In the genomic region with DNA sequence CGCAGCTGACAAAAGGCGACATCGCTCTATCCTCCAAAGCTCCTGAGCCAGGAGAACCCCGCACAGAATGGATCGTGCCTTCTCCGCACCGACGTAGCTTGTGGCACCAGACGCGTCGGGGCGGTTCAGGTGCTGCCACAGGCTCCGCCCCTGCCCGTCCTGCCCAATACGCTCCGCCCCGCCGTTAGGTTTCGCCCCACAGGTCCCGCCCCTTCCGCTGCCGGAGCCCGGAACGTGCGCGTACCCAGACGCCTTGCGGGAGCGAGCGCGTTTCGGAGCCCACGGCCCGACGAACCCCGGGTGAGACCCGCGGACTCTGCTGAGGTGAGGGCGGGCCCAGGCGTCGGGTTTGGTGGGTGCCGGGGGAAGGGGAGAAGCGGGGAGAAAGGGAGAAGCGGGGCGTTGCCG, we compare ENCODE assay signal across 7 mouse cellular contexts. TPM values are rescaled to one million over a fixed set of nuclear protein-coding genes. Genes with fewer than 3 reads are reported as not detected.
DNase-seq lines count a peak whose midpoint lies in the region; ATAC-seq lines count a peak whose summit lies in the region.

A gene (plus strand): TSS at position 246 of the 408 bp plus-strand sequence.

- peak within 1 kb of the TSS; percentile 83 for H3K4me2 ChIP-seq in embryonic facial prominence, embryonic 12.5 days (replicated peaks)
- H3K4me2 ChIP-seq in limb, embryonic 11.5 days (ENCODE audit: low read depth, severe bottlenecking): peak within 1 kb of the TSS; percentile 75
- peak within 1 kb of the TSS; percentile 86 for H3K4me2 ChIP-seq in midbrain, embryonic 14.5 days (ENCODE audit: low read length)

- DNase-seq in adrenal gland, postnatal 25 days: peak; percentile 98
- peak; percentile 99 for DNase-seq in heart, adult 11 months
- peak; percentile 95 for DNase-seq in kidney, adult 18-20 months
- DNase-seq in limb, embryonic 11.5 days (ENCODE audit: low spot score): peak; percentile 97
- DNase-seq in midbrain, embryonic 14.5 days: peak; percentile 98
- peak; percentile 92 to 97 for DNase-seq in spleen, adult 18-20 months

- peak within 1 kb of the TSS; percentile 97 for H3K4me3 ChIP-seq in embryonic facial prominence, embryonic 12.5 days
- H3K4me3 ChIP-seq in limb, embryonic 11.5 days (ENCODE audit: low read depth, low read length): peak within 1 kb of the TSS; percentile 89
- H3K4me3 ChIP-seq in midbrain, embryonic 14.5 days (replicated peaks; ENCODE audit: low read depth, low read length): peak within 1 kb of the TSS; percentile 85

- peaks cover 10% of the 10 kb centered on the region; the same call in 1 of the 2 replicates for H3K4me1 ChIP-seq in embryonic facial prominence, embryonic 12.5 days
- peaks cover 5% of the 10 kb centered on the region for H3K4me1 ChIP-seq in limb, embryonic 11.5 days (ENCODE audit: control insufficient read depth, insufficient read depth, low read length)
- peaks cover 14% of the 10 kb centered on the region for H3K4me1 ChIP-seq in midbrain, embryonic 14.5 days (ENCODE audit: control insufficient read depth, insufficient read depth, low read length)

- no peaks in the 10 kb centered on the region for H3K27me3 ChIP-seq in embryonic facial prominence, embryonic 12.5 days
- H3K27me3 ChIP-seq in limb, embryonic 11.5 days (ENCODE audit: control insufficient read depth, insufficient read depth, low read length): no peaks in the 10 kb centered on the region
- H3K27me3 ChIP-seq in midbrain, embryonic 14.5 days (ENCODE audit: control insufficient read depth, insufficient read depth, low read length): no peaks in the 10 kb centered on the region

- no peaks in the 10 kb centered on the region for H3K9me3 ChIP-seq in embryonic facial prominence, embryonic 12.5 days
- no peaks in the 10 kb centered on the region for H3K9me3 ChIP-seq in limb, embryonic 11.5 days (ENCODE audit: control insufficient read depth, low read length)
- H3K9me3 ChIP-seq in midbrain, embryonic 14.5 days (ENCODE audit: control insufficient read depth, low read length): no peaks in the 10 kb centered on the region

- peaks cover 10% of the 10 kb centered on the region for H3K36me3 ChIP-seq in embryonic facial prominence, embryonic 12.5 days
- H3K36me3 ChIP-seq in limb, embryonic 11.5 days (ENCODE audit: control insufficient read depth, insufficient read depth, low read length): no peaks in the 10 kb centered on the region; the same call in 1 of the 2 replicates
- H3K36me3 ChIP-seq in midbrain, embryonic 14.5 days (ENCODE audit: control insufficient read depth, insufficient read depth, low read length): peaks cover 19% of the 10 kb centered on the region

- peak within 1 kb of the TSS; percentile 83 for H3K9ac ChIP-seq in embryonic facial prominence, embryonic 12.5 days
- H3K9ac ChIP-seq in limb, embryonic 11.5 days (ENCODE audit: low read length): peak within 1 kb of the TSS; percentile 81
- H3K9ac ChIP-seq in midbrain, embryonic 14.5 days (replicated peaks; ENCODE audit: low read length): peak within 1 kb of the TSS; percentile 83

- peak; percentile 92 for ATAC-seq in embryonic facial prominence, embryonic 12.5 days (ENCODE audit: insufficient number of reproducible peaks, insufficient read depth, low FRiP score, low TSS enrichment)
- peak; percentile 96 for ATAC-seq in limb, embryonic 11.5 days (ENCODE audit: insufficient number of reproducible peaks, low FRiP score, low TSS enrichment, low read depth)
- peak; percentile 99 for ATAC-seq in midbrain, embryonic 14.5 days (ENCODE audit: low FRiP score, low TSS enrichment)

- under 1% methylated on average over 45 of the region's 46 CpGs for WGBS in embryonic facial prominence, embryonic 12.5 days
- under 1% methylated on average over 44 of the region's 46 CpGs for WGBS in limb, embryonic 11.5 days
- under 1% methylated on average over 46 of the region's 46 CpGs for WGBS in midbrain, embryonic 14.5 days

- H3K27ac ChIP-seq in embryonic facial prominence, embryonic 12.5 days: peak within 1 kb of the TSS; percentile 41
- H3K27ac ChIP-seq in limb, embryonic 11.5 days (replicated peaks; ENCODE audit: low read depth, low read length): no peak within 1 kb of the TSS
- H3K27ac ChIP-seq in midbrain, embryonic 14.5 days (replicated peaks; ENCODE audit: low read depth, low read length): peak within 1 kb of the TSS; percentile 63; the same call in 1 of the 2 replicates

RNA-seq across cellular contexts. Expression of the gene that starts here (rescaled TPM):
- 21.7 and 28.8 TPM in 2 replicates for total RNA-seq in adrenal gland, postnatal 25 days (2021)
- polyA plus RNA-seq in embryonic facial prominence, embryonic 12.5 days (2016; fragmentation: Nextera tagmentation; extraction: Ambion mirVana): 25.8 and 28.0 TPM in 2 replicates
- 19.8 and 22.2 TPM in 2 replicates for polyA plus RNA-seq in limb, embryonic 11.5 days (2014; fragmentation: Nextera tagmentation; extraction: Ambion mirVana)
- 35.5 and 41.8 TPM in 2 replicates for polyA plus RNA-seq in midbrain, embryonic 14.5 days (2014; fragmentation: Nextera tagmentation; extraction: Ambion mirVana)
